Mouse (Mus musculus) urinary bladder, postnatal 14 days (tissue): ENCODE data around the gene Spsb3.

Experiments
- DNase-seq: peaks from one replicate; pipeline ENCODE4 v3.0.0; 2021; ENCODE audit warnings: low spot score

Spsb3 gene

GRCm38 (mm10) chr17:24896993-24897269 lies 10.5 kb downstream of the Spsb3 start:
- no peak for DNase-seq

GRCm38 (mm10) chr17:24897600-24897999 lies 11.2 kb downstream of the Spsb3 start:
- no peak for DNase-seq

- DNase-seq = no peak
Measured at GRCm38 (mm10) chr17:24898041-24898854, 11.8 kb downstream of the Spsb3 start.

DNA sequence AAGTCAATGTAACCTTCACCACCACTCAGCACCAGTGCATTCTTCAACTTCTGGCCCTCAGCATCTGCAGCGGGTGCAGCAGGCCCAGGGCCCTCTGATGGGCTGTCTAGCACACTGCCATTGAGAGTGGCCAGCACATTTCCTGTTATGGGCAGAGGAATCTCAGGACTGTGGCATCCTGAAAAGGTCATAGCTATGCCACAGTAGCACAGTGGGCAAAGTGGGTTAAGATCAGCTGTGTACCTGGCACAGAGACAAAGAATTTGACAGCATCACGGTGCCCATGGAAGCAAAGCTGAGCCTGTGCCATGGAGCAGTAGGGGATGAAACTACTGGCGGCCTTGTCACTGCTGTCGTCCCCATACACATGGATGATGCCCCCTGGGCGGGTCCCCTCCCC lies 12.7 kb downstream of the Spsb3 start:
- no peak for DNase-seq

DNA sequence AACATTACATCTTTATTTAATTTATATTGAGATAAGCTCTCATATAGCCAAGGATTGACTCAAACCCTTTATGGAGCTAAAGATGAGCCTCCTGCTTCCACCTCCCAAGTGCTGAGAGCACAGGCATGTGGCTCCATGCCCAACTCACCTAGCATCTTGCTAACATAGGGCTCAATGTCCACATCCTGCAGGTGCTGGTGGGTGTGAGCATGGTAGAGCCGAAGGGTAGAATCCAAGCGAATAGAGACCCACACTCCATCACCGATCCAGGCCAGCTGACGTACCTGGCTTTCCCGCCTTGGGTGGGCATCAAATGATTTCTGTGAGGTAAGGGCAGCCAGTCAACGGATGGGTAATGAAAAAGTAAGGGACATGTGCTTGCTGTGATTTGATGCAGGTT lies 13.6 kb downstream of the Spsb3 start:
- DNase-seq = no peak

DNA sequence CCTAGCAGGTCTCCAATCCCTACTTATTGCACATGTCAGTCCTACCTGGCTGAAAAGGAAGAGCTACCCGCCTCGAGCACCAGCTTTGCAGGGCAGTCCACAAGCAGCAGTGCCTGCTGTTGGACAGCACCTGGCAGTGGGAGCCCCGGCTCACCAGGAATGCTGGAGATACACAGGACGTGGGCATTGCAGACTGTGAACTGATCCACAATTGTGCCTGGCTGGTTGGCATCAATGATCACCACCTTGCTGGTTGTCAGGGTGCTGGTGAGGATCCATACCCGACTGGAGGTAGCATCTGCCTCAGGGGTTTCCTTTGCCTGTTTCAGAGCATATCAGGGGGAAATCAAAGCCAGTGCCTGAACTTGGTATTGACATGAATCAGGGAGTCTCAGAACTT lies 15.7 kb downstream of the Spsb3 start:
- no peak for DNase-seq

DNA sequence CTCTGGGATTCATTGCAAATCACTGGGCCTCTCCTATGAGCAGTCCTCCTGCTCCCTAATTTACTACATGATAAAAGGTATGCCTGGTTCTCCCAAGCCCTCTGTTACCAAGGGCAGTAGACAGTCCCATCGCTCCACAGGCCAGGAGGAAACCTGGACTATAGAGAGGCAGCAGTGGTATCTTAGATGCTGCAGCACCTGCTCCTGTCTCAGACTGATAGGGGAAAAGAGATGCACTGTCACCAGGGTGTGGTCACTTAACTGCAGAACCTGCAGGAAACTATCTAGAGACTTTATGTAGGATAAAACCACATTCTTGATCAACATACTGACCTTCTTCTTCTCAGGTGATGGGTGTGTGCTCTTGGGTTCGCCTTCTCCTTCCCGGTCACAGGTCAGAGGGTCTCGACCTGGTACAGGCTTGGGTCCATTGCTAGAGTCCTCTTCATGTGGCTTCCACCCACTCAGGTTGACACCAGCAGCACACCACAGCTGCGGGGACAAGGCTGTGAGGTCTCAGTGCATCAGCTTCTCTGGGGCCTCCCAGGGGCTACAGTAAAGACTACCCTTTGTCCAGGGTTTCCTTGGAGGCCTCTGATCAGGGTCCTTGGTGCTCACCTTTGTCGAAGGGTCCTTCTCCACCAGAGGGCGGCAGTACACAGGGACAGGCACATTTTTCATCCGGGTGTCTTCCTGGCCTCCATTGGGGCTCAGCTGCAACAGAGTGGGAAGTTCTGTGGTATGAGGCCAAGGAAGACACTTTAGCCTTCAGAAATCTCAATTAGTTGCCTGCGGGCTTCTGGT lies 16.4 kb downstream of the Spsb3 start:
- no peak for DNase-seq

DNA sequence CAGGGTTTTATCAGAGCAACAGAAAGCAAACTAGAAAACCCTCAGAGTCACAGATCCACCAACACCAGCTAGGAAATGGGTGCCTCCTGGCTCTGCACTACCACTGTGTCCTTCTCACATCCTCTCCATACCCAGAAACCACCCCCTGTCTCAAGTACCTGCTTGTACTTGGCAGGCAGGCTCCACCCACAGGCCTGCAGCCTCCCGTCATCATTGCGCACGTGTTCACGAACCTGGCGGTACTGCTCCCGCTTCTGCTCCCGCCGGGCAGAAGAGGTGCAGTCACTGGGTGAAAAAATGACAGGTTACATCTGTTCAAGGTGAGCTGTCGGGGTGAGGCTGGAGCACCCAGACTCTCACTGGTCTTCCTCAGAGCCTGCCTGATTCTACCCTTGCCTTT lies 17.3 kb downstream of the Spsb3 start:
- no peak for DNase-seq

- DNase-seq = no peak
Measured at GRCm38 (mm10) chr17:24907591-24907990, 21.1 kb downstream of the Spsb3 start.

GRCm38 (mm10) chr17:24913984-24914383 lies 27.5 kb downstream of the Spsb3 start:
- DNase-seq = no peak

- DNase-seq = no peak
Measured at GRCm38 (mm10) chr17:24923246-24923645, 36.8 kb downstream of the Spsb3 start.

DNA sequence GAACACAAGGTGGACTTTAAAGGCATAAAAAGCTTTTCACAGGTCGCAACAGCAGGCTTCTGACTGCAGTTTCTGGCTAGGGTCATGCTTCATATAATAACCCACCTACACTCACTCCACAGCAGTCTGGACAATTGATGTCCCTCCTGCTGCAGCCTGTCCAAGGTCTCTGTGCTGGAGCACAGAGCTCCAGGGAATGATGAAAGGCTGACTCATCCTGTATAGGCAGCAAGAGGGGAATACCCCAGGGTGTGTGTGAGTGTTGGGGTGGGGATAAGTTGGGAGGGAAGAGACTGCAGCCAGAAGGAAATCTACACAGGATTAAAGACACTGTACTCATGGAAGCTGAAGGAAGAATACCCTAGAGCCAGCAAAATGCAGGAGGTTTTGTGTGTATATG lies 43.1 kb downstream of the Spsb3 start:
- DNase-seq = no peak

DNA sequence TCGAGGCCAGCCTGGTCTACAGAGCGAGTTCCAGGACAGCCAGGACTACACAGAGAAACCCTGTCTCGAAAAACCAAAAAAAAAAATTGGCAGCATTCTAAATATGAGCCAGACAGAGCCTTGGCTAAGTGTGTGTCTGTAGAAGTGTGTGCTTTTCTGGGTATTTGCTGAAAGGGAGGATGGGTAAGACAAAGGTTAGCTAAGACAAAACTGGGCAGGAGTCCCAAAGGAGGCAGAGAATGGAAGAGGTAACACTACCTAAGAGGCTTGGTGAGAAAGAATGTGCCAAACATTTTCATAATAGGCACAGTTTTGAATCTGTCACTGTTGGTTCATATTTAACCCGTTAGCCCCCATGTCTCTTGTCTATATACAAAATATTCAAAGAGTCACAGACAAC lies 46.0 kb downstream of the Spsb3 start:
- no peak for DNase-seq

DNA sequence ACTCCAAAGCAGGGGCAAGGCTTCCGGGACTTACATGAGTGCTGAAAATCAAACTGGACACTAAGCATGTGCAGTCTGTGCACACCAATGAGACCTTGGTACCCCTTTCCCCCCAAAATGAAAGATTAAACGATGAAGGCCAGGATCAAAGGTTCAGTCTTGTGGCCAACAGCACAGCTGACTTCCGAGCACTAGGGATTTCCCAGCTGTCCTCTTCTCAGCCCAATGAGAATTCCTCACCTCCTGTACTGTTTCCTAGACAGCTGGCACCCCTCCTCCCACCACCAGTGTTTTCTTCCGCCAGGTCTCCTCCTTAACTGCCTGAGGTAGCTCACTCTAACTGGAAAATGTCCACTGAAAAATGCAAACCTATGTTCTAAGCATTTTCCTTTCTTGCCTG lies 46.7 kb downstream of the Spsb3 start:
- no peak for DNase-seq

- peak; percentile 7 for DNase-seq
Measured at GRCm38 (mm10) chr17:24934926-24935325, 48.5 kb downstream of the Spsb3 start.

DNA sequence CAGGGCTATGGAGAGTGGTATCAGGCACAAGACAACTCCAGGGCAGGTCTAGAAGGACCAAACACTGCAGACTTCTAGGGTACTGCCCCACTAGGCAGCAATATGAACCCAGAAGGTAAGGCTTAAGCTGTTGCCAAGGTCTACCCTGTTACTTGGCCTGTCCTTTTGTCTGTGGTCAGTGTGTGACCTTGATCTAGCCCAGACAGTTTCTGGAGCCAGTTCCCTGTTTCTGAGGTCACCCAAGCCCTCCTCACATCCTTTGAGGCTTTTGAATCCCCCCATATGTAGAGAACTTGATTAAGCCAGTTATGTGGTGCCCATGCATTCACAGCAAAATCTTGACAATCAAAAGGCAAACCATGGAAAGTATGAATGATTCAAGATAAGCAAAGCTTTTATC lies 49.2 kb downstream of the Spsb3 start:
- DNase-seq = no peak

DNA sequence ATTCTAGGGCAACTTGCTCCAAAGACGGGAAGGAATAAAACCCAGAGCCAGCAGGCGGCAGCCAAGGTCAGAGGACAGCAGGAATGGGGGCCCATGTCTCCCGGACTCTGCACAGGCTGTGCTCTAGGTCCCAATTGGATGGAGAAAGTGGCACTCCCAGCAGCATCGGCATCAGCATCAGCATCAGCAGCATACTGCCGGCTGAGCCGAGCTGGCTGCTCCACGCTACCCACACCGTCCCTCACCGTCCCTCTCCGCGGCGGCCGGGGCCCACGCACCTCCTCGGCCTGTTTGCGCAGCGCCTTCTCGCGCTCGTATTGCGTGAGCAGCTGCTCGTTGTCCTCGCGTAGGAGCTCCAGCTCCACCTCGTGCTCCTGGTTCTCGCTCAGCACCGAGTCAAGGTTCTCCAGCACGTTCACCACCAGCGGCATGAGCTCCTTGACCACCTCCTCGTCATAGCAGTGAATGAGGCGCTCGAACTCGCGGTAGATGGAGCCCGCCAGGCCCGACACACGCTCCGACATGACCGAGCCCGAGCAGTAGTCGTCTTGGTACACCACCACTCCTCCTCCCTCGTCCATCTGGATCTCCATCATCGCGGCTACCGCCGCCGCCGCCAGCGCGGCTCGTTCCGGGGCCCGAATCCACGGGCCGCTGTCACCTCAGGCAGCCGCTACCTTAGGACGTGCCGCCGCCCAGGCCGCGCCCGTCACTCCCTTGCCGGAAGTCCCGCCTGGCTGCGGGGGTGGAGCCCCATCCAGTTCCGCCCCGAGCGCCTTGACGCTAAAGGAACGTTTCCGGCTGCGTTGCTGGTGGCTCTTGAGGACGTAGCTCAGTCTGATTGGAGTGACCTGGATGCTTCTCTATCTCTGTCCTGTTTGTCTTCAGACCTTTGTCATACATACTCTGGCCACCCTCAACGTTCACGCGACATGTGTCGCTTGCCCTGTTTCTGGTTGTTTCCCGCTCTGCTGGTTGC lies 50.1 kb downstream of the Spsb3 start, which contains the start of gene Mapk8ip3:
Gene Mapk8ip3, minus strand, starts transcription at position 719 of the 979 bp plus-strand sequence.
- DNase-seq = peak; percentile 95

GRCm38 (mm10) chr17:24937266-24937665 lies 50.8 kb downstream of the Spsb3 start:
- no peak for DNase-seq
